Mouse (Mus musculus): ENCODE data around the gene Blzf1. TPM values are rescaled to one million over a fixed set of nuclear protein-coding genes. Genes with fewer than 3 reads are reported as not detected.

Gene Blzf1
- 20.9 TPM for polyA plus RNA-seq (2021)

DNA sequence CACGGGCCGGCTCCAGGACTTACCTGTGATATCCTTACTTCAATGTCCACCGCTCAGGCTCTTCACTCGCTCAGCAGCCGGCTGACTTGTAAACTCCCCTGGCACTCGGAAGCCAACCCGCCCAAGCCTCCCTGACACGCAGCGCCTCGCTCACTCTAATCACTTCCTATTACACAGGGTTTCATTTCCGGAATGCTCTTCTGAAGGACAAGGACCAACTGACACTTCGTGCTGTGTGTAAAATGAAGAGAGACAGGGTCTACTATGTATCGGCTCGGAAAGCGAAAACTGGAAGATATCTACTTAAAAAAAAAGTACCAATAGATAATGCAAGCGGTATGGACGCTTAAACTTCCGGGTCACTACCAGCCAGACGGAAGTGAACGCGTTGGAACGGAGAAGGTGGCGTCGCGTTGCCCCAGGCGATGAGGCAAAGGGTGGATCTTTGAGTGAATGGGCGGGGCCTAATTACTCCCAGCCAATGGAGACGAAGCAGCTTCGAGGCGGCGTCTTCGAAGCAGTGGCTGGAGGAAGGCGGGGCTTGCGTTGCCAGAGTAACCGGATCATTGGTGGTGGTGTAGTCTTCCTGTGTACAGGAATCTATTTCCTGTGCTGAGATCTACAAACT, at the start of gene Blzf1:
Blzf1 (minus strand) TSS at position 366 of the 628 bp plus-strand sequence.
- TF ChIP-seq CTCF (IDR thresholded peaks at IDR 0.05) = no peak
- ChIA-PET POLR2A (interaction anchor here (0.6 to 0.8 kb wide), 2 partner anchors 8 to 622 kb away, joined by 3 to 4 read pairs; no protein-coding TSS in a partner anchor), CTCF (interaction anchor here (1.0 to 1.3 kb wide), 3 partner anchors 9 to 15 kb away, joined by 5 to 7 read pairs (median 5); no protein-coding TSS in a partner anchor)
- H3K27me3 ChIP-seq = no peaks in the 10 kb centered on the region
- in situ Hi-C loops (cut with MboI; ENCODE audit: low pct_unique_long_range_greater_than_20kb) = no loop called here
- peak; percentile 95 for DNase-seq (ENCODE audit: low read depth, low spot score)
- peak; percentile 95 for ATAC-seq

DNA sequence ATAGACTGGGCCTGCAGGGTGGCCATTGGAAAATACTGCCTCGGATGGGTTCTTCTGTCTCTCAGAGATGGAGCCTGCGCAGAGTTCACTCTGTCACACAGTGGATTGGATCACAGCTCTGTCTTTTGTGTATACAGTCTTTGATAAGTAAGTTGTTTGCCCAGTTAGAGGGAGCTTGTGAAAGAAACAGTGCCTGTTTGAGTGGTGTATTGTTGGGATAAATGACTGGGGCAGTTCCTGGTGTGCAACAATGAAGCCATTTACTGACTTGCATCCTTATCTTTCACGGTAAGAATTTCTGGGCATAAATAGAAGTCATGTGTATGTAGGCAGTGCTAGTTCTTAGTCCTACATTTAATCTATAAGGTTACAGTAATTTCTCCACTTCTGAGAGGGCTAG, 46.2 kb upstream of the Blzf1 start:
- no peaks in the 10 kb centered on the region for H3K27me3 ChIP-seq
- POLR2A ChIA-PET = no interaction called here
- ATAC-seq (no peak), DNase-seq (ENCODE audit: low read depth, low spot score) (no peak)
- CTCF ChIA-PET = interaction anchor here (2.5 kb wide), 1 partner anchor 11 kb away, joined by 9 read pairs; no protein-coding TSS in a partner anchor
- TF ChIP-seq CTCF (IDR thresholded peaks at IDR 0.05) = no peak
- in situ Hi-C loops (cut with MboI; ENCODE audit: low pct_unique_long_range_greater_than_20kb) = no loop called here

DNA sequence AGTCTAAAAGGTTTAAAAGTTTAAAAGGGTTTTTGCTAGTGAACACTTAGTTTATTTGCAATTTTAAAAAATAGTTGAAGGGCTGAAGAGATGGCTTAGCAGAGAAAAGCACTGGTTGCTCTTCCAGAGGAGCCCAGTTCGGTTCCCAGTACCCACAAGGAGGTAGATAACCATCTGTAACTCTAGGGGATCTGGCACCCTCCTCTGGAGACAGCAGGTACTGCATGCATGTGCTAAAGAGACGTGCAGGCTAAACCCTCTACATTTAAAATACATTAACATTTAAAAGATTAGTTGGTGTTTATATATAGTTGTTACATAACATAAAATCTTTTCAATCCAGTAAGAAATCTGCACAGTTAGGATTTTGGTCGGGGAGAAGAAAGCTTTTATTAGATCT, 34.9 kb upstream of the Blzf1 start:
- DNase-seq (ENCODE audit: low read depth, low spot score) = no peak
- in situ Hi-C loops (cut with MboI; ENCODE audit: low pct_unique_long_range_greater_than_20kb) = no loop called here
- CTCF ChIA-PET = interaction anchor here (1.0 to 1.7 kb wide), 11 partner anchors 8 to 528 kb away, joined by 3 to 16 read pairs (median 4); no protein-coding TSS in a partner anchor
- POLR2A ChIA-PET = no interaction called here
- ATAC-seq = no peak
- TF ChIP-seq CTCF (IDR thresholded peaks at IDR 0.05) = peak; percentile 76
- no peaks in the 10 kb centered on the region for H3K27me3 ChIP-seq

- CTCF ChIA-PET = interaction anchor here (1.1 to 1.6 kb wide), 3 partner anchors 9 to 14 kb away, joined by 3 to 5 read pairs (median 4); no protein-coding TSS in a partner anchor
- DNase-seq (ENCODE audit: low read depth, low spot score) (no peak), ATAC-seq (no peak)
- POLR2A ChIA-PET = interaction anchor here (1.3 kb wide), 1 partner anchor 10 kb away, joined by 3 read pairs; no protein-coding TSS in a partner anchor
- H3K27me3 ChIP-seq = no peaks in the 10 kb centered on the region
- in situ Hi-C loops (cut with MboI; ENCODE audit: low pct_unique_long_range_greater_than_20kb) = no loop called here
- TF ChIP-seq CTCF (IDR thresholded peaks at IDR 0.05) = no peak
These were observed 28.6 kb upstream of the Blzf1 start for GRCm38 (mm10) chr1:164335846-164336245.

DNA sequence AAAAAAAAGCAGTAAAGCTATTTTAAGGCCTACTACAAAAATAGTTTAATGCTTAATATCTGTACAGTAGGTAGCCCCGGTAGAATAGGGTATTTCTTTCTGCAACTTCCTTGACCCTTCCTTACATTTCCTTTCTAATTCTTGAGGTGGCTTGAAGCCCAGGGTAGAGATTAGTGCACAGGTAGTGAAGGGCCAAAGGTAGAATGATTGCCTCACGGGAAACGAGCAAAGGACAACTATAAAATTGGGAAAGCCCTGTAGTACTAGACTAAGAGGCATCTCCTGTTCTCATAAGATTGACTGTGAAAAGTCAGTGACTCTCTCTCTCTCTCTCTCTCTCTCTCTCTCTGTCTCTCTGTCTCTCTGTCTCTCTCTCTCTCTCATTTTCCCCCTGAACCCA, 28.1 kb upstream of the Blzf1 start:
- DNase-seq (ENCODE audit: low read depth, low spot score) (no peak), ATAC-seq (no peak)
- in situ Hi-C loops (cut with MboI; ENCODE audit: low pct_unique_long_range_greater_than_20kb) = no loop called here
- no peak for TF ChIP-seq CTCF (IDR thresholded peaks at IDR 0.05)
- POLR2A ChIA-PET = interaction anchor here (1.3 kb wide), 1 partner anchor 9 kb away, joined by 3 read pairs; no protein-coding TSS in a partner anchor
- CTCF ChIA-PET = interaction anchor here (0.8 to 2.1 kb wide), 5 partner anchors 9 to 798 kb away, joined by 3 to 8 read pairs (median 4); no protein-coding TSS in a partner anchor
- H3K27me3 ChIP-seq = no peaks in the 10 kb centered on the region

DNA sequence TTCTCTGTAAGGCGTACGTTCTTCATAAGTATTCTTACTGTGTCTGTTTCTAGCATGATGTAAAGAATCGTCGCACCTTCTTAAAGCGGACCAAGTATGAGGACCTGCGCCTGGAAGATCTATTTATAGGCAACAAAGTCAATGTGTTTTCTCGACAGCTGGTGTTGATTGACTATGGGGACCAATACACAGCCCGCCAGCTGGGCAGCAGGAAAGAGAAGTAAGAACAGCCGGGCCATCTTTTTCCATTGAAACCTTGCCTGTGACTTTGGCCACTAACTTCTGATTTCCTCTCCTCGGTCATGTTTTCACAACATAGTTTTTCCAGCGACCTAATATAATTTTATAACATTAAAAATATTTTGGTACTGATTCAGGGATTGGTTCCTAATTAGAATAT, 25.3 kb upstream of the Blzf1 start:
- ATAC-seq (no peak), DNase-seq (ENCODE audit: low read depth, low spot score) (no peak)
- no peaks in the 10 kb centered on the region for H3K27me3 ChIP-seq
- in situ Hi-C loops (cut with MboI; ENCODE audit: low pct_unique_long_range_greater_than_20kb) = no loop called here
- CTCF ChIA-PET = interaction anchor here (0.9 to 1.2 kb wide), 2 partner anchors 13 to 26 kb away, joined by 3 read pairs; no protein-coding TSS in a partner anchor
- no peak for TF ChIP-seq CTCF (IDR thresholded peaks at IDR 0.05)
- POLR2A ChIA-PET = no interaction called here

DNA sequence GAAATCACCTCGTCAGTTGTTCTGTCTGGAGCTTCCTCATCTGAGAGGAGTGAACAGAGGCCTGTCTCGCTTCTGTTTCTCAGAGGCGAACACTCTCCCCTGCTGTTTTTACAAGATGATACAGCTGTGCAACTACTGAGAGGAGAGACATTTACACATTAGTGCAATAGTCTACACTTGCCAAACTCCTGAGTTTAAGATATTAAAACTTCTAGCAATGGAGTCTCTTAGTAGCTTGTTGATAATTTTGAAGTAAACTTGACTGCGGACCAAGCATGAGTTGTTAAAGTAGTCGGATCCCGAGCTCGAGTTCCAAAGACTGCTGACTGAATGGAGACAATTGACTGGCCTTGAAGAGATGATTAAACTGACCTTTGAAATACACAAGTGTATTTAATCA, 20.5 kb upstream of the Blzf1 start:
- H3K27me3 ChIP-seq = no peaks in the 10 kb centered on the region
- in situ Hi-C loops (cut with MboI; ENCODE audit: low pct_unique_long_range_greater_than_20kb) = no loop called here
- no peak for DNase-seq (ENCODE audit: low read depth, low spot score)
- POLR2A ChIA-PET = no interaction called here
- no peak for TF ChIP-seq CTCF (IDR thresholded peaks at IDR 0.05)
- CTCF ChIA-PET = interaction anchor here (0.7 to 2.3 kb wide), 4 partner anchors 11 to 18 kb away, joined by 3 to 11 read pairs (median 4); no protein-coding TSS in a partner anchor
- ATAC-seq = no peak

DNA sequence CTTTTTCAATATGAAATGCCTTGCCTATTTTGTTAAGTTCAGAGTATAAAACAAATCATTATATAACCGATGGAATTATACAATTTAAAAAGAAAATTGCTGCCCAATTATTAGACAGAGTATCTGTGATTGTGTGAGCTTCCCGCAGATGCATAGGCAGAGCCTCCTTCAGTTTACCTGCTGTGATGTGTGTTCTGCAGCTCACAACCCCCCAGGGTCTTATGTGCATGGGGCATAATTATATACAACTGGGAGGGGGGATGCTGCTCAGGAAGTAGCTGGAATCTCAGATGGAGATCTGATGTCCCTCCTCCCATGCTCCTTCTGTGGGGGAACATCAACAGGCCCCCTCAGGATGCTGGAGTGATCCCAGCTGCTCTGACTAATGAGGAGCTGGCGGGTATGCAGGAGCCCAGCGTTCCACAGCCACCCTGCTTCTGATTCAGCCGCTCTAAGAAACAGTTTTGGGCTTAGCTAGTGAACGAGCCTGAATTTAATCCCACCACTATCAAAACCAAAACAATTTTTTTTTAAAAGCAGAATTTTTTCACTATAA, 19.4 kb upstream of the Blzf1 start:
- POLR2A ChIA-PET = interaction anchor here (1.0 kb wide), 1 partner anchor 9 kb away, joined by 3 read pairs; no protein-coding TSS in a partner anchor
- TF ChIP-seq CTCF (IDR thresholded peaks at IDR 0.05) = no peak
- ATAC-seq (no peak), DNase-seq (ENCODE audit: low read depth, low spot score) (no peak)
- no peaks in the 10 kb centered on the region for H3K27me3 ChIP-seq
- CTCF ChIA-PET = interaction anchor here (1.2 to 2.3 kb wide), 3 partner anchors 8 to 20 kb away, joined by 3 to 11 read pairs (median 4); no protein-coding TSS in a partner anchor
- in situ Hi-C loops (cut with MboI; ENCODE audit: low pct_unique_long_range_greater_than_20kb) = no loop called here

DNA sequence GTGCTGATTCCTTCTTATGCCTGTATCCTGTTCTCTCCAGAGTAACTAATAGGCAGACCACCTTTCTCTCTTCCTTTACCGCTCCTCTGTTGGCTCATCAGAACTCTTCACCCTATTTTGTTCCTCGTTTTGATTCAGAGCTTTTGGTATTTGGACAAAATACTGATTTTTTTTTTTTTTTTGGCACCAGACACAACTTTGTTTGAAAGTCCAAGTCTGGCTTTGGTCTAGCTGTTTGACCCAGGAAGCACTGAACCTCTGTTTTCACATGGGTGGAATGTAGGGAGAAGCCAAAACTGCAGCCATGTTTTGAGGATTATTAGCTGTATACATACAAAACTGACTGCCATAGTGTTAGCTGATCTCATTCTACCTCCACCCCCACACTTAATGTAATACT, 17.6 kb upstream of the Blzf1 start:
- TF ChIP-seq CTCF (IDR thresholded peaks at IDR 0.05) = no peak
- no peaks in the 10 kb centered on the region for H3K27me3 ChIP-seq
- in situ Hi-C loops (cut with MboI; ENCODE audit: low pct_unique_long_range_greater_than_20kb) = no loop called here
- ChIA-PET CTCF (interaction anchor here (1.0 to 1.8 kb wide), 4 partner anchors 9 to 18 kb away, joined by 3 to 7 read pairs (median 4); no protein-coding TSS in a partner anchor), POLR2A (no interaction called here)
- ATAC-seq = no peak
- DNase-seq (ENCODE audit: low read depth, low spot score) = no peak

DNA sequence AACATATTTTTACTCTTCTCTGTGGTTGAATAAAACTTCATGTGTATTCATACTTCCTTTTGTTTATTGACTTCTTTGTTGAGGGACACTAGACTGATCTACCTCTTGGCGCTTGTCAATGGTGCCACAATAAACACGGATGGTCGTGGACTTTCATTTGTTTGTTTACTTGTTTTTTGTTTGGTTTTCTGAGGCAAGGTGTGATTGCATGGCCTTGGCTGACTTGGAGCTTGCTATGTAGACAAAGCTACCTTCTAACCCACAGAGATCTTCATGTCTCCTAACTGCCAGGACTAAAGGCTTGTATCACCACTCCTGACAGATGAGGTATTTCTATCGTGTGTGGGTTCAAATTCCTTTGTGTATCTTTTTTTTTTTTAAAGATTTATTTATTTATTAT, 16.9 kb upstream of the Blzf1 start:
- CTCF ChIA-PET = interaction anchor here (1.0 to 1.8 kb wide), 3 partner anchors 8 to 12 kb away, joined by 3 to 7 read pairs (median 5); no protein-coding TSS in a partner anchor
- in situ Hi-C loops (cut with MboI; ENCODE audit: low pct_unique_long_range_greater_than_20kb) = no loop called here
- no peak for ATAC-seq
- DNase-seq (ENCODE audit: low read depth, low spot score) = no peak
- TF ChIP-seq CTCF (IDR thresholded peaks at IDR 0.05) = no peak
- H3K27me3 ChIP-seq = no peaks in the 10 kb centered on the region
- POLR2A ChIA-PET = no interaction called here

All from Patski (cell line).